Mouse (Mus musculus) megakaryocyte, embryonic 14.5 days (primary cell): ENCODE results near the gene Slc6a6. TPM values are rescaled to one million over a fixed set of nuclear protein-coding genes. Genes with fewer than 3 reads are reported as not detected.

ENCODE experiments used
- H3K27me3 ChIP-seq: replicated peaks from 2 replicates; pipeline ENCODE3; 2012; ENCODE audit warnings: inconsistent platforms
- H3K36me3 ChIP-seq: replicated peaks from 2 replicates; pipeline ENCODE3; 2012; ENCODE audit warnings: low read length, inconsistent platforms, mixed read lengths
- H3K4me1 ChIP-seq: 2 replicates; pipeline ENCODE4 v1.6.1; 2012; ENCODE audit warnings: inconsistent platforms
- H3K4me3 ChIP-seq: replicated peaks from 2 replicates; pipeline ENCODE3; 2012; ENCODE audit warnings: moderate library complexity, mild to moderate bottlenecking, inconsistent platforms
- H3K9me3 ChIP-seq: 2 replicates; pipeline ENCODE4 v1.6.1; 2012; ENCODE audit warnings: inconsistent platforms
- FLI1 ChIP-seq: IDR thresholded peaks from 2 replicates; pipeline ENCODE4 v1.6.1; 2012; ENCODE audit warnings: low read length, inconsistent platforms, mixed read lengths
- GATA1 ChIP-seq: IDR thresholded peaks from 3 replicates; pipeline ENCODE4 v1.6.1; 2012; ENCODE audit warnings: mixed read lengths, low read length, inconsistent platforms, borderline replicate concordance
- polyA plus RNA-seq: library from polyadenylated mRNA; stranded (reverse); fragments of >175 nt; gene quantifications from 2 replicates; pipeline ENCODE4 v1.2.3, GENCODE M21; 2012; ENCODE audit warnings: low replicate concordance; ENCODE audit not compliant: insufficient read depth

Gene Slc6a6
- polyA plus RNA-seq, 1 experiment = 27.7 TPM

DNA sequence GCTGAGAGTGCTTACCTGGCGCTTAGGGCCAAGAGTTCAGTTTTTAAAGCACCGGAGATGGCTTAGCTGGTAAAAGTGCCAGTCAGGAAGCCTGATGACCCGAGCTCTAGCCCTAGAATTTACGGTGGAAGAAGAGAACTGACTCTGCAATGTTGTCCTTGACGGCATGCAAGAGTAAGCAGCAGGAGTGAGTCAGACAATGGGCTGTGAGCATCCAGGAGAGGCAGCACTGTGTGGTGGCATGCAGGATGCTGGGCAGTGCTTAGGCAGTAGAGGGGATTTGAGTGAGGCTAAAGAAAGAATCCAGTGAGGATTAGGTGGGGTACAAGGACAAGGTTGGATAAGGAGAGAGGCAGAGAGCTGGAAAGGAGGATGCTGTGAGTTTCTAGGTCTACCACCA, 15.6 kb upstream of the Slc6a6 start:
- H3K36me3 ChIP-seq = no peaks in the 10 kb centered on the region
- H3K4me3 ChIP-seq = peak overlapping the region; percentile 35
- peaks cover 11% of the 10 kb centered on the region for H3K27me3 ChIP-seq
- TF ChIP-seq FLI1 = no peak
- no peak for TF ChIP-seq GATA1
- peaks cover 5% of the 10 kb centered on the region; the same call in 1 of the 2 replicates for H3K9me3 ChIP-seq
- H3K4me1 ChIP-seq = peaks cover 30% of the 10 kb centered on the region

DNA sequence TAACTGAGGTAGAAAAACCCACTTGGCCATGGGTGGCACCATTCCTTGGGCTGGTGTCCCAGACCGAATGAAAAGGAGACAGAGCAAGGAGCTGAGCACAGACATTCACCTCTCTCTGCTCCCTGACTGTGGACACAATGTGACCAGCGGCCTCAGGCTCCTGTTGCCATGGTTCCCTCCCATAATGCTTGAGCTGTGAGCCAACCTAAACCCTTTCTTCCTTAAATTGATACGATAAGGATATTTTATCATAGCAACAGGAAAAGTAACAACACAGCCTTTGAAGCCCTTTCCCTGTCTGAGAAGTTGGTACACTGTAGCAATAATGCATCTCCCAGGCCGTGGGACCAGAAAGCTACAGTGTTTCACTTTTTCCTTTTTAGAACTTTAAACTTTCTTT, 14.6 kb upstream of the Slc6a6 start:
- Histone ChIP-seq H3K9me3 (peaks cover 5% of the 10 kb centered on the region; the same call in 1 of the 2 replicates), H3K4me1 (peaks cover 35% of the 10 kb centered on the region), H3K36me3 (no peaks in the 10 kb centered on the region), H3K27me3 (peaks cover 7% of the 10 kb centered on the region), H3K4me3 (no peak overlapping the region)
- TF ChIP-seq GATA1 = no peak
- TF ChIP-seq FLI1 = no peak

- peaks cover 7% of the 10 kb centered on the region for H3K27me3 ChIP-seq
- H3K4me1 ChIP-seq = peaks cover 44% of the 10 kb centered on the region
- TF ChIP-seq FLI1 = no peak
- TF ChIP-seq GATA1 = no peak
- no peaks in the 10 kb centered on the region for H3K36me3 ChIP-seq
- H3K9me3 ChIP-seq = peaks cover 5% of the 10 kb centered on the region; the same call in 1 of the 2 replicates
- H3K4me3 ChIP-seq = no peak overlapping the region
These were observed 13.6 kb upstream of the Slc6a6 start for GRCm38 (mm10) chr6:91670224-91670623.

GRCm38 (mm10) chr6:91674757-91675350, 9.0 kb upstream of the Slc6a6 start:
- TF ChIP-seq GATA1 = no peak
- no peak for TF ChIP-seq FLI1

DNA sequence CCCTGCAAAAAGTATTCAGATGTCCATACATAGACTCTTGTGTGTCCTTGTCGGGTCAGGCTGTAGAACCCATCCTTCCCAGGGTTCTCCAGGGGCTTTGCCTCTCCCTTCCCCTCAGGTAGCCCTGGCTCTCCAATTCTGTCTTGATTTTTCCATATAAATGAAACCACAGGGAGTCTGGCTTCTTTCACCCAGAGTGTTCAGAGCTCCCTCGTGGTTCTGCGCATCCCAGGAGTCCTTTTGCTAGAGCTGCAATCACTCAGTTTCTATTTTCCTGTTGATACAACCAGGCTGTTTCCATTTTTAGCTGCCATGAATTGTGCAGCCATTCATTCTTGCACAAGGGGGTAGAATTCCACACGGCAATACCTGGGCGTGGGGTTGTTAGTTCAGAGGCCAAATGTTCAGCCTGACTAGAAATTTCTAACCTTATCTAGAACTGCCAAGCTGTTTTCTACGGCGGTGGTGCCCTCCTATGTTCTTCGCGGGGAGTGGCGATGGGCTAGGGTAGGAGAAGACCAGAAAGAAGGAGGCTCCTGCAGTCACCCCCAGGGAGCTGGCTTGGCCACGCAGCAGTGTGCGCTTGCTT, 5.3 kb upstream of the Slc6a6 start:
- Histone ChIP-seq H3K36me3 (no peaks in the 10 kb centered on the region), H3K27me3 (no peaks in the 10 kb centered on the region), H3K4me1 (peaks cover 87% of the 10 kb centered on the region), H3K4me3 (peak overlapping the region; percentile 91), H3K9me3 (no peaks in the 10 kb centered on the region)
- TF ChIP-seq GATA1 = no peak
- no peak for TF ChIP-seq FLI1

More at GRCm38 (mm10) chr6:91674757-91675350, 9.0 kb upstream of the Slc6a6 start:
- Histone ChIP-seq H3K9me3 (no peaks in the 10 kb centered on the region), H3K4me3 (no peak overlapping the region), H3K36me3 (no peaks in the 10 kb centered on the region), H3K27me3 (peaks cover 5% of the 10 kb centered on the region), H3K4me1 (peaks cover 65% of the 10 kb centered on the region)

DNA sequence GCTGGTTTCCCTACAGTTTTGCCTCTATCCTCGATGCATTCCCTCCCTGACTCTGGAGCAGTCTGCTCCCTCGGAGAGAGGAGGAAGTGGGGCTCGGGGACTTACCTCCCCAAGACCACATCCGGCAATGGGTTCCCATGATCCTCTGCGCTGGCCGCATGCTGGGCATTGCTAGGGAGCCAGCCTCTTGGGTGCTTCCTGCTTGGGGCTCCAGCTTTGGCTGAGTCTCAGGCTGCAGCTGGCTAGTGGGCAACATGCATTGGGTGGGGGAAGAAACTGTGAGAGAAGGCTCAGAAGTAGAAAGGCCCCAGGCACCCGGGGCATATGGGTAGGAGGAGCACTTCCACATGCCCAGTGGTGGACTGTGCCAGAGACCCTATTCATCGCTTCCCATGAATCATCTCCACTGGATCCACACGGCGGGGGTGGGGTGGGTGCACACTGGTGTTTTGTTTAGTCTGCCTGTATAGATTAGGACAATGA, 4.7 kb upstream of the Slc6a6 start:
- Histone ChIP-seq H3K4me1 (peaks cover 86% of the 10 kb centered on the region), H3K36me3 (no peaks in the 10 kb centered on the region), H3K27me3 (no peaks in the 10 kb centered on the region), H3K4me3 (peak overlapping the region; percentile 91), H3K9me3 (no peaks in the 10 kb centered on the region)
- TF ChIP-seq FLI1 (peak; percentile 49; the same call in 1 of the 2 replicates), GATA1 (no peak)

- H3K4me3 ChIP-seq = peak overlapping the region; percentile 71
- H3K4me1 ChIP-seq = peaks cover 83% of the 10 kb centered on the region
- H3K36me3 ChIP-seq = no peaks in the 10 kb centered on the region
- H3K9me3 ChIP-seq = no peaks in the 10 kb centered on the region
- H3K27me3 ChIP-seq = no peaks in the 10 kb centered on the region
- no peak for TF ChIP-seq GATA1
- no peak for TF ChIP-seq FLI1
These were observed 4.1 kb upstream of the Slc6a6 start for GRCm38 (mm10) chr6:91679716-91680115.

DNA sequence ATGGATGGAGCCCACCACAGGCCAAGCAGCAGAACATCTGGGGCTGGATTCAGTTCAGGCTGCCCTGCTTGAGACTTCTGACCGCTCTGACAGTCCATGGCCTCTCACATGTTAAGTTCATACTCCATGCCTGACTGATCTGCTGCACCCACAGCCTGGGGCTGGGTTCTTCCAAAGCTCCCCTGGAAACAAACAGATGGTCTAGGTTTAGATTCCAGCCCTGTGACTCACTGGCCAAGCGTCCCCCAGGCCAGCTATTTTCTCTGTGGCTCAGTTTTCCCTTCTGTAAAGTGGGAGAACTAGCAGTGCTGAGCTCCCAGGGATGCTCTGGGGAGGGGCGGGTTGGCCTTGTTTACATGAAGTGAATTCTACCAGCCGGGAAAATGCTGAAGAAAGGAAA, 2.0 kb upstream of the Slc6a6 start:
- Histone ChIP-seq H3K36me3 (peaks cover 6% of the 10 kb centered on the region), H3K4me3 (no peak overlapping the region), H3K9me3 (no peaks in the 10 kb centered on the region), H3K4me1 (peaks cover 89% of the 10 kb centered on the region), H3K27me3 (no peaks in the 10 kb centered on the region)
- TF ChIP-seq FLI1 = no peak

DNA sequence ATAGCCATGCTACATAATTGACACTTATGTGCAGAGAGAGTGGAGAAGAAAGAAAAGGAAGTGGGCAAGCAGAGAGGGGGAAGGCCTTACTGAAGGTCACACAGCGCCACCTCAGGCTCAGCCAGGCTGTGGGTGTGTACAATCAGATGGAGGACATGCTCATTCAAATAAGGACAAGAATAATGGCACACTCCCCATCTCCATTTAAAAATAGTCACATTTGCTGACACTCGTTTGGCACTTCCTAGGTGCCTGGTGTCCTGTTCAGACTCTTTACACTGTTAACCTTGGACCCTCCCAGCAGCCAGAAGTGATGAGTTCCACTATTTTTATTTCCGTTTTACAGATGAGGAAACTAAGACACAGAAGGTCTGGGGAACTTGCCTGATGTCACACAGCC, 732 bp upstream of the Slc6a6 start:
- H3K4me3 ChIP-seq = peak overlapping the region; percentile 96
- H3K36me3 ChIP-seq = peaks cover 13% of the 10 kb centered on the region
- H3K4me1 ChIP-seq = peaks cover 87% of the 10 kb centered on the region
- no peaks in the 10 kb centered on the region for H3K9me3 ChIP-seq
- no peaks in the 10 kb centered on the region for H3K27me3 ChIP-seq
- no peak for TF ChIP-seq GATA1
- no peak for TF ChIP-seq FLI1

DNA sequence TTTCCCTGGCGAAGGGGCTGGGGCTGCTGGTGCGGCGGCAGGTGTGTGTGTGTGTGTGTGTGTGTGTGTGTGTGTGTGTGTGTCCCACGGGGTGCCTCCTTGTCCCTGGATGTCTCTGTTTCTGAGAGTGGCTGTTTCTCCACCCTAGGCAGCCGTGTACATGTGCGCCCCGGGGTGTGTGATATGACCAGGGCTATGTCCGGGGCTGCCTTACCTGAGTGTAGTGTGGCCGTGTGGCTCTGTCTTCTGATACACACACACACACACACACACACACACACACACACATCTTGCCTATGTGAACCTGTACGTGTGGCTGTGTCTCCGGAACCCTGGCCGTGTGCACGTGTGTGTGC, 599 bp downstream of the Slc6a6 start:
- peaks cover 17% of the 10 kb centered on the region for H3K36me3 ChIP-seq
- H3K4me1 ChIP-seq = peaks cover 87% of the 10 kb centered on the region
- H3K9me3 ChIP-seq = no peaks in the 10 kb centered on the region
- no peak for TF ChIP-seq GATA1
- H3K27me3 ChIP-seq = no peaks in the 10 kb centered on the region
- H3K4me3 ChIP-seq = peak overlapping the region; percentile 96
